Mouse (Mus musculus) forebrain, embryonic 15.5 days (tissue): ENCODE measurements around the gene Fzr1. TPM values are rescaled to one million over a fixed set of nuclear protein-coding genes. Genes with fewer than 3 reads are reported as not detected.

ENCODE experiments used
- ATAC-seq: fragments of 200-750 bp; cut with Nextera tagmentation; replicated peaks from 2 replicates; pipeline ENCODE4 v1.8.0; 2017; ENCODE audit warnings: mild to moderate bottlenecking, moderate TSS enrichment, moderate library complexity
- H3K27ac ChIP-seq: fragments of 300-500 bp; sonication (generic); replicated peaks from 2 replicates; pipeline ENCODE4 v1.5.1; 2015; ENCODE audit warnings: mild to moderate bottlenecking, inconsistent platforms
- H3K27me3 ChIP-seq: fragments of 300-500 bp; sonication (generic); 2 replicates; pipeline ENCODE4 v1.6.1; 2015; ENCODE audit warnings: inconsistent platforms
- H3K36me3 ChIP-seq: fragments of 300-500 bp; sonication (generic); 2 replicates; pipeline ENCODE4 v1.6.1; 2015; ENCODE audit warnings: mild to moderate bottlenecking, inconsistent platforms
- H3K4me1 ChIP-seq: fragments of 300-500 bp; sonication (generic); 2 replicates; pipeline ENCODE4 v1.6.1; 2015; ENCODE audit warnings: inconsistent platforms
- H3K4me2 ChIP-seq: fragments of 300-500 bp; sonication (generic); replicated peaks from 2 replicates; pipeline ENCODE4 v1.6.1; 2015; ENCODE audit warnings: mild to moderate bottlenecking, inconsistent platforms
- H3K4me3 ChIP-seq: fragments of 300-500 bp; sonication (generic); 2 replicates; pipeline ENCODE4 v1.5.1; 2015; ENCODE audit warnings: mild to moderate bottlenecking, inconsistent platforms
- H3K9ac ChIP-seq: fragments of 300-500 bp; sonication (generic); replicated peaks from 2 replicates; pipeline ENCODE4 v1.6.1; 2015; ENCODE audit warnings: mild to moderate bottlenecking, inconsistent platforms
- H3K9me3 ChIP-seq: fragments of 300-500 bp; sonication (generic); 2 replicates; pipeline ENCODE4 v1.6.1; 2016; ENCODE audit warnings: inconsistent platforms
- WGBS: fragments of 180-500 bp; shearing (Covaris S2); methylation state at CpG from one replicate; pipeline ENCODE4 v1.1.7; 2015; ENCODE audit warnings: mixed read lengths; 5-methylcytosine and 5-hydroxymethylcytosine counted together
- polyA plus RNA-seq: library from polyadenylated mRNA; unstranded; fragments of >200 nt; fragmentation: Nextera tagmentation; extraction: Ambion mirVana; gene quantifications from 2 replicates; pipeline ENCODE4 v1.2.1, GENCODE M21; 2015

Fzr1 gene
- polyA plus RNA-seq, 1 experiment from 2014 or later, result 135 TPM

DNA sequence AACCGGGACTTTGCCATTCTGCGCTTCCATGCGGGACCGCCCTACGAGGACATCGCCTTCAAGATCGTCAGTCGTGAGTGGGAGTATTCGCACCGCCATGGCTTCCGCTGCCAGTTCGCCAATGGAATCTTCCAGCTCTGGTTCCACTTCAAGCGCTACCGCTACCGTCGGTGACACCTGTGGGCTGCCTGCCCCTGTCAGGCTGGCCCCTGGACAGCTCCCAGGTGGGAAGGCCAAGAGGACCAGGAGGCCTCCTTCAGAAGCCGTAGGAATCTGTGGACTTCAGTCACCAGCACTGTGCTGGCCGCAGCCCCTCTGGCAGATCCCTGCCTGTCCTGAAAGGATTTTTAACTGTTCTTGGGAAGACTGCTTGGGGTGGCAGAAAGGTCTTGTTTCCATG lies 52.5 kb downstream of the Fzr1 start:
- peaks cover 13% of the 10 kb centered on the region for H3K4me1 ChIP-seq
- peaks cover 50% of the 10 kb centered on the region for H3K36me3 ChIP-seq
- H3K4me2 ChIP-seq, result no peak overlapping the region
- no peaks in the 10 kb centered on the region for H3K9me3 ChIP-seq
- no peak overlapping the region for H3K27ac ChIP-seq
- H3K27me3 ChIP-seq, result no peaks in the 10 kb centered on the region; the same call in 1 of the 2 replicates
- WGBS, result 93% methylated on average over 18 of the region's 18 CpGs
- no peak overlapping the region for H3K9ac ChIP-seq
- no peak for ATAC-seq
- no peak overlapping the region for H3K4me3 ChIP-seq

DNA sequence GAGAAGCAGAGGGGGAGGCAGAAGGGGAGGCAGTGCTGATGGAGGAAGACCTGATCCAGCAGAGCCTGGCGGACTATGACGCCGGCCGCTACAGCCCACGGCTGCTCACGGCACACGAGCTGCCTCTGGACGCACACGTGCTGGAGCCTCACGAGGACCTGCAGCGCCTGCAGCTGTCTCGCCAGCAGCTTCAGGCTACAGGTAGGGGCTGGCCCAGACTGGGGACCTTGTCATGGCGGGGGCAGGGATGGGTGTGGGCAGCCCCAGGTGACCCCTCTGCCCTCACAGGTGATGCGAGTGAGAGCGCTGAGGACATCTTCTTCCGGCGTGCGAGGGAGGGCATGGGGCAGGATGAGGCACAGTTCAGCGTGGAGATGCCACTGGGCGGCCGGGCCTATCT lies 53.1 kb downstream of the Fzr1 start:
- Histone ChIP-seq H3K4me2 (no peak overlapping the region), H3K36me3 (peaks cover 50% of the 10 kb centered on the region), H3K9me3 (no peaks in the 10 kb centered on the region), H3K27ac (no peak overlapping the region), H3K9ac (no peak overlapping the region), H3K4me1 (peaks cover 13% of the 10 kb centered on the region), H3K4me3 (no peak overlapping the region), H3K27me3 (no peaks in the 10 kb centered on the region)
- WGBS, result 94% methylated on average over 21 of the region's 21 CpGs
- no peak for ATAC-seq

DNA sequence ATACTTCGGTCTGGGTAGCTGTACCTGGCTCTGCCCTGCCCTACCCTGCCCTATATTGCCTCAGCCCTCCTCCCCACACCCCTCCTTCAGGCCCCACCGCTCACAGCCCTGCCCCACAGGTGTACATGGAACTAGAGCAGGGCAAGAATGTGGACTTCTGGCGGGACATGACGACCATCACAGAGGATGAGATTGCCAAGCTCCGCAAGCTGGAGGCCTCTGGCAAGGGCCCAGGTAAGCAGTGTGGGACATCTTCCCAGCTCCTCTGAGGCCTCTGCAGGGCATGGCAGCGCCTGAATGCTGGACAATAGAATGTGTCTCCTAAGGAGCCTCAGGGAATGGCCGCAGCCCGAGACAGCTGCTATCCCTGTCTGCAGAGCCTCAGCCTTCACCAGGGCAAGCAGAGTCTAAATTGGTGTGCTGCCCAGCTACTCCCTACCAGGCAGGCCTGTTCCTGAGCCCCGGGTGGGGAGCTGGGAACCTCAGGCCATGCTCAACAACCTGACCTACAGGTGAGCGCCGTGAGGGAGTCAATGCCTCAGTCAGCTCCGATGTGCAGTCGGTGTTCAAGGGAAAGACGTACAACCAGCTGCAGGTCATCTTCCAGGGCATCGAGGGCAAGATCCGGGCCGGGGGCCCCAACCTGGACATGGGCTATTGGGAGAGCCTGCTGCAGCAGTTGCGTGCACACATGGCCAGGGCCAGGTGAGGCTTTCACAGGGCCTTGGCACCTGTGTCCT lies 54.4 kb downstream of the Fzr1 start:
- no peak overlapping the region for H3K4me3 ChIP-seq
- H3K4me2 ChIP-seq, result no peak overlapping the region

DNA sequence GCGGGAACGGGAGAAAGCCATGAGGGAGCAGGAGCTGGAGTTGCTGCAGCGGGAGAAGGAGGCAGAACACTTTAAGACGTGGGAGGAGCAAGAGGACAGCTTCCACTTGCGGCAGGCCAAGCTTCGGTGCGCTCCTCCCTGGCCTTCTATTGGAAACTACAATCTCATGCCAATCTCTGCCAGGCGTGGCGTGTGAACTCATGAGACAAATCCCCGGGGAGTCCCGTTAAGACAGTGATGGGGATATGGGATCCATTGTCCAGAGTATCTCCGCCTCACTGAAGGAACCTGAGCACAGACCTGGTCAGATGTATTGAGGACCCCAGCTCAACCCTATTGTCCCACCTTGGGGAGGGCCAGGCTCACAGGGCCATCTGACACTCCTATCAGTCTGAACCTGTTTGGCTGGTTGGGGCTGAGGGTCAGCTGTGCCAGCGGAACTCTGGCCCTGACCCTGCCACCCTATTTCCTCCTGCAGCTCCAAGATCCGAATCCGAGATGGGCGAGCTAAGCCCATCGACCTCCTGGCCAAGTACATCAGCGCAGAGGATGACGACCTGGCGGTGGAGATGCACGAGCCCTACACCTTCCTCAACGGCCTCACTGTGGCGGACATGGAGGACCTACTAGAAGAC lies 55.1 kb downstream of the Fzr1 start:
- Histone ChIP-seq H3K36me3 (peaks cover 54% of the 10 kb centered on the region), H3K27ac (no peak overlapping the region), H3K9ac (no peak overlapping the region), H3K4me1 (peaks cover 23% of the 10 kb centered on the region), H3K9me3 (no peaks in the 10 kb centered on the region), H3K27me3 (no peaks in the 10 kb centered on the region), H3K4me2 (no peak overlapping the region), H3K4me3 (no peak overlapping the region)
- no peak for ATAC-seq
- WGBS, result 91% methylated on average over 23 of the region's 23 CpGs

More for the DNA sequence above, 54.4 kb downstream of the Fzr1 start:
- ATAC-seq, result no peak
- 95% methylated on average over 18 of the region's 18 CpGs for WGBS
- H3K27ac ChIP-seq, result no peak overlapping the region
- H3K9ac ChIP-seq, result no peak overlapping the region
- H3K4me1 ChIP-seq, result peaks cover 23% of the 10 kb centered on the region
- peaks cover 50% of the 10 kb centered on the region for H3K36me3 ChIP-seq
- H3K9me3 ChIP-seq, result no peaks in the 10 kb centered on the region
- H3K27me3 ChIP-seq, result no peaks in the 10 kb centered on the region

DNA sequence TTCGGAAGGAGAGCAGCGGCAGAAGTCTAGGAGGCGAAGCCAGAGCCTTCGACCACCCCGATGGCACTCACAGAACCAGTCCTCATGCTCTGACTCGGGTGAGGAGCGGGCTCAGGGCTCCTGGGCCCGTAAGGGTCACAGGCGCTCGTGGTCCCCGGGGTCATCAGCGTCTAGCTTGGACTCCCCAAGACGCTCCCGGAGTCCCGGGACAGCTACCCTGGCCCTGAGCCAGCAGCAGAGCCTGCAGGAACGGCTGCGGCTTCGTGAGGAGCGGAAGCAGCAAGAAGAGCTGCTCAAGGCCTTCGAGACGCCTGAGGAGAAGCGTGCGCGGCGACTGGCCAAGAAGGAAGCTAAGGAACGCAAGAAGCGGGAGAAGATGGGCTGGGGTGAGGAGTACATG lies 55.9 kb downstream of the Fzr1 start:
- no peak overlapping the region for H3K9ac ChIP-seq
- ATAC-seq, result no peak
- WGBS, result 91% methylated on average over 27 of the region's 27 CpGs
- peak overlapping the region; percentile 72; the same call in 1 of the 2 replicates for H3K4me3 ChIP-seq
- H3K36me3 ChIP-seq, result peaks cover 60% of the 10 kb centered on the region
- no peak overlapping the region for H3K4me2 ChIP-seq
- H3K4me1 ChIP-seq, result peaks cover 23% of the 10 kb centered on the region
- no peaks in the 10 kb centered on the region for H3K27me3 ChIP-seq
- H3K9me3 ChIP-seq, result no peaks in the 10 kb centered on the region
- no peak overlapping the region for H3K27ac ChIP-seq

DNA sequence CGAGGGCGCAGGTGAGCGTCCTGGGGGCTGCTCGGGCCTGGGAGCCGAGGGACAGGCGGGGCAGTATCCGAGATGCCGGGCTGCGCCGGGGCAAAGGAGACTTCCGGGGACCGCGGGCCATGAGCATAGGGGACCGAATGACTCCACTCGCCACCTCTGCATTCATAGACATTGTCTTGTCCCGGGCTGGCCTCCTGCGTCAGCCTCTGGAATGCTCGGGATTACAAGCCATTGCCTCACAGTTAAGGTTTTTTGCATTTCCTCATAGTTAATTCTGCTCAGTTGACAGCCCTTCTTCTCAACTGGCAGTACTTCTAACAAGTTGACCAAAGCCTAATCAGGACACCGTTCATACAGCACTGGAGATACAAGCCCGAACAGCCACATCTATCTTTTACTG lies 56.9 kb downstream of the Fzr1 start:
- H3K9ac ChIP-seq, result peak overlapping the region; percentile 74
- peak overlapping the region; percentile 80 for H3K4me2 ChIP-seq
- H3K4me3 ChIP-seq, result peak overlapping the region; percentile 72
- 4% methylated on average over 20 of the region's 20 CpGs for WGBS
- peaks cover 51% of the 10 kb centered on the region for H3K36me3 ChIP-seq
- H3K9me3 ChIP-seq, result no peaks in the 10 kb centered on the region
- 0 out of 2 replicates have a peak, but pooled peaks have one; percentile 1 for ATAC-seq
- H3K27ac ChIP-seq, result peak overlapping the region; percentile 94
- no peaks in the 10 kb centered on the region for H3K27me3 ChIP-seq
- H3K4me1 ChIP-seq, result peaks cover 28% of the 10 kb centered on the region

DNA sequence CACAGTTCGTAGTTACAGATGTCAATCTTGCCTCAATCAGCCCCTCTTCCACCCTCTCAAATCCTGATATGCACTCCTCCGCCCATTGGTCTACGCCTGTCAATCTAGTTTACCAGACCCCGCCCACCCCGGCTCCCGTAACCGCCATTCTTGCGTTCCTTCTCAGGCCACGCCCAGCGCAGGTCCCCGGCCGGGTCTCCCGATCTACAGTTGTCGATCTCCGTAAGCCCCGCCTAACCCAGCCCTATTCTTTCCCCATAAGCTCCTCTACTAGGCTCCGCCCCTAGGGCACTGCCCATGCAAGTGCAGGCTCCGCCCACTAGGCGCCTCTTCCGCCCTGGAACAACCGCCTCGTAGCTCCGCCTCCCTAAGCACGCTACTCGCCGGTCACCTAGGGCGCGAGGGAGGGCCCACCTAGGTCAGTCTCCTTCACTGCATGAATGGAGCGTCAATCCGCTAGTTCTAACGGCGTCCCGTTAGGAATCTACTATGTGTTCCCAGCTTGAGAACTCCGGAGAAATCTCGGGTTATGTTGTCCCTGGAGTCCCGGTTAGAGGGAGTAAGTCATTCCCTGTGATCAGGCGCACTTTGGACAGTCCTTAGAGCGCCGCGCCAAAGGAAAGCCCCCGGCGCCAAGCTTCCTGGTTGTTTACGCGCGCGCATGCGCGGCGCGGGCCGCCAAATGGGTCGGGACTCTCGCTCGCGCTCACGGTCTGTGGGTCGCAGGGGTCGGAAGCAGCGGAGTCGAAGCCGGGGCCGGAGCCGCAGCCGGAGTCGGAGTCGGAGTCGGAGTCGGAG lies 57.6 kb downstream of the Fzr1 start, which contains the start of gene Cactin:
Gene Cactin, plus strand, starts transcription at position 554 of the 798 bp plus-strand sequence.
- Histone ChIP-seq H3K36me3 (peaks cover 50% of the 10 kb centered on the region), H3K9ac (peak within 1 kb of the TSS; percentile 74), H3K4me1 (peaks cover 28% of the 10 kb centered on the region), H3K4me3 (peak within 1 kb of the TSS; percentile 72), H3K9me3 (no peaks in the 10 kb centered on the region), H3K27me3 (no peaks in the 10 kb centered on the region), H3K4me2 (peak within 1 kb of the TSS; percentile 80), H3K27ac (peak within 1 kb of the TSS; percentile 94)
- ATAC-seq, result peak; percentile 93
- under 1% methylated on average over 68 of the region's 68 CpGs for WGBS

DNA sequence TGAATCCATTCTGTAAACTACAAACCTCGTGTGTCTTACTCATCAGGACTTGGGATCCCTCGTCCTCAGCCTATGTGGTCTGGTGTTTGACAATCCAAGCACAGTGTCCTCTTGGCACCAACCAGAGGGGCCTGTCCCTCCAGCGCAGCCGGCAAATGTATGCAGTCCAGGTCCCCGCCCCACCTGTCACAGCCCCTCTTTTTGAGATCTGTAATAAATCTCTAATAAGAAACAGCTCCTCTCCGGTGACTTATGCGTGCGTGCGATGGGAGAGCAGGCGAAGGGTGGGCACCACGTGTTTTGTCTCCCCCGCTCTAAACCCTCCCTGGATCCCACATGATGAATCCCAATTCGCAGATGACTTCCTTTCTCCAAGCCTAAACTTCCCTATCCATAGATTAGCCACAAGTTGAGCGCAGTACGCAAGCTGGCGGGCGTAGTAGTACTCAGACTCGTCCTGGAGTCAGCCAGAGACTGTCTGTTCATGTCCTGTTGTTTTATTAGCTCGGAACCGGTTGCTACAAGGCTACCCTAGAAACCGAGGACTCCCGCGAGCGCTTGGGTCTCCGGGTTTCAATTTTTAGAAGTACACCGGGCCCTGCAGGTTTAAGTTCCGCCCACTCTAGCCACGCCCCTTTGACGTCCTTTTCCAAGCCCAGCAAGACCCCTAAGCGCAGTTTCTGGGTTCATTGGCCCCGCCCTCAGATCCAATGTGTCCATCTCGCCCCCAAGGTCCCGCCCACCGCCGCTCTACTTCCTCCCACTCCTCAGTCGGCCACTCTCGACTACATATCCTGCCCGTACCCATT lies 58.4 kb downstream of the Fzr1 start:
- Histone ChIP-seq H3K27me3 (no peaks in the 10 kb centered on the region), H3K4me3 (peak overlapping the region; percentile 72), H3K36me3 (peaks cover 50% of the 10 kb centered on the region), H3K4me2 (peak overlapping the region; percentile 80), H3K9me3 (no peaks in the 10 kb centered on the region), H3K9ac (peak overlapping the region; percentile 39), H3K4me1 (peaks cover 28% of the 10 kb centered on the region), H3K27ac (peak overlapping the region; percentile 94)
- 1% methylated on average over 38 of the region's 38 CpGs for WGBS
- peak; percentile 60 for ATAC-seq

DNA sequence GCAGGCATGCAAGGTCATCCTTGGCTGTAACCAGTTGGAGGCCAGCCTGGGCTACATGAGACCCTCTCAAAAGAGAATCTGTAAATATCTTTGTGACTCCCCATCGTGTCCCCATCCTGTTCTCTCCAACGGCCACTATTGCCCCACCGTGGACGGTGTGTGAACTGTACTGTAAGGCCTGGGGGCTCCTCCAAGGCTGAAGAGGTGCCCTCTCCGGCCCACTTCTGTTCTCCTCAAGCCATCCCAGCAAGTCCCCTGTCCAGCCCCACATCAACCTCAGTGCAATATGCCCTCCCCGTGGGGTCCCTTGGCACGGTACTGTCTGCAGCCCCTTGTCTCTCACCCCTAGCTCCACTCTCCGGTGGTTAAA lies 59.0 kb downstream of the Fzr1 start:
- H3K27ac ChIP-seq, result peak overlapping the region; percentile 94
- H3K9me3 ChIP-seq, result no peaks in the 10 kb centered on the region
- 39% methylated on average over 8 of the region's 8 CpGs for WGBS
- H3K4me2 ChIP-seq, result peak overlapping the region; percentile 80
- peaks cover 28% of the 10 kb centered on the region for H3K4me1 ChIP-seq
- ATAC-seq, result no peak
- H3K27me3 ChIP-seq, result no peaks in the 10 kb centered on the region
- peak overlapping the region; percentile 39 for H3K9ac ChIP-seq
- H3K4me3 ChIP-seq, result peak overlapping the region; percentile 72; the same call in 1 of the 2 replicates
- H3K36me3 ChIP-seq, result peaks cover 50% of the 10 kb centered on the region

DNA sequence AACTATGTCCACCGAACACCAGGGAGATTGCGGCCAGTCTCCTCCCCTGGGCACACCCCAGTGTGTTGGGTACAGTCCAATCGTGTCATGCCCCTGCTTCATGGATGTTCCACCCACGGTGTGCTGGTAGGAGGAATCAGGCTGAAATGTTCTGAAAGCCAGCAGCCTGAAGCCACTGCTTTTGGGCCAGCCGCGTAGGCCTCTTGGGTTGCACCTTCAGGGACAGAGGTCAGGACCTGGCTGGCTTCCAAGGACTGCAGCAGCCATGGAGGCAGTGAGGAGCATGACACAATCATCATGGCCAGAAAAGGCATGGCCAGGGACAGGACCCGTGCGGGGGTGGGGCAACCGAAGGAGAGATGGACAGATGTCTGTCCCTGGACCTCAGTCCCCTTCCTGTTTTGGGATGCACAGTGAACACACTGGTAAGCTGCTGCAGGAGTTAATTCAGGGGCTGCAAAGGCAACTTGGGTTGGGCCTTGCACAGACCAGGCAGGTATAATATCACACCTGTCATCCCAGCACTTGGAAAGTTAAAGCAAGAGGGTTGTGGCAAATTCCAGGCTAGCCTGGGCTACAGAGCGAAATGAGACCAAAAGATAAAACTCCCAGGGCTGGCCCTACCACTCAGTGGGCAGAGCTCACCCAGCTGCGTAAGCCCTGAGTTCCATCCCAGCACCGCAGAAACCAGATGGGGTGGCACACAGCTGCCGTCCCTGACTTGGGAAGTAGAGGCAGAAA lies 59.6 kb downstream of the Fzr1 start:
- Histone ChIP-seq H3K9me3 (no peaks in the 10 kb centered on the region), H3K4me3 (no peak overlapping the region), H3K27ac (no peak overlapping the region), H3K4me1 (peaks cover 28% of the 10 kb centered on the region), H3K4me2 (no peak overlapping the region), H3K9ac (peak overlapping the region; percentile 39; the same call in 1 of the 2 replicates), H3K27me3 (no peaks in the 10 kb centered on the region), H3K36me3 (peaks cover 50% of the 10 kb centered on the region)
- ATAC-seq, result no peak
- WGBS, result 91% methylated on average over 13 of the region's 13 CpGs

DNA sequence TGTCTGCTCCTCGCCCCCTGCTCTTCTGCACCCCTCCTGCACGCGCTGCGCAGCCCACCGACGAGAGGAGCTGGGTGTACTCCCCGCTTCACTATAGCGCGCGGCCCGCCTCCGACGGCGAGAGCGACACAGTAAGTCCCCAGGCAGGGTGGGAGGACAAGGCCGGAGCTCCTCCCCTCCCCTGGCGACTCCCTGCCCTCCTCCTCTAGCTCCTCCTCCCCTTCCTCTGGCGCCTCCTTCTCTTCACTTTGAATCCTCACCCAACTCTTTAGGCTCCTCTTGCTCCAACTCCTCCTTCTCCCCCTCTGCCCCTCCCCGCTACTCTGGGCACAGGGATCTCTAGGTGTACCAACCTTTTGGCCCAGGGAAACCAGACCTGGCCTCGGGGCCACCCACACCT lies 61.0 kb downstream of the Fzr1 start:
- Histone ChIP-seq H3K36me3 (peaks cover 50% of the 10 kb centered on the region), H3K9ac (no peak overlapping the region), H3K4me1 (peaks cover 25% of the 10 kb centered on the region), H3K27ac (no peak overlapping the region), H3K4me3 (no peak overlapping the region), H3K4me2 (no peak overlapping the region), H3K9me3 (no peaks in the 10 kb centered on the region), H3K27me3 (no peaks in the 10 kb centered on the region)
- 10% methylated on average over 19 of the region's 20 CpGs for whole genome bisulfite sequencing
- ATAC-seq, result no peak
